Mouse (Mus musculus) stomach, postnatal 0 days (tissue): ENCODE measurements around the gene Gm9958.

Source experiments
- CTCF ChIP-seq: IDR thresholded peaks from 2 replicates; pipeline ENCODE4 v1.5.1; 2016; ENCODE audit warnings: antibody characterized with exemption, low read depth, mild to moderate bottlenecking, moderate library complexity
- EP300 ChIP-seq: optimal IDR thresholded peaks from 2 replicates; pipeline ENCODE3; 2016; ENCODE audit warnings: antibody characterized with exemption

DNA sequence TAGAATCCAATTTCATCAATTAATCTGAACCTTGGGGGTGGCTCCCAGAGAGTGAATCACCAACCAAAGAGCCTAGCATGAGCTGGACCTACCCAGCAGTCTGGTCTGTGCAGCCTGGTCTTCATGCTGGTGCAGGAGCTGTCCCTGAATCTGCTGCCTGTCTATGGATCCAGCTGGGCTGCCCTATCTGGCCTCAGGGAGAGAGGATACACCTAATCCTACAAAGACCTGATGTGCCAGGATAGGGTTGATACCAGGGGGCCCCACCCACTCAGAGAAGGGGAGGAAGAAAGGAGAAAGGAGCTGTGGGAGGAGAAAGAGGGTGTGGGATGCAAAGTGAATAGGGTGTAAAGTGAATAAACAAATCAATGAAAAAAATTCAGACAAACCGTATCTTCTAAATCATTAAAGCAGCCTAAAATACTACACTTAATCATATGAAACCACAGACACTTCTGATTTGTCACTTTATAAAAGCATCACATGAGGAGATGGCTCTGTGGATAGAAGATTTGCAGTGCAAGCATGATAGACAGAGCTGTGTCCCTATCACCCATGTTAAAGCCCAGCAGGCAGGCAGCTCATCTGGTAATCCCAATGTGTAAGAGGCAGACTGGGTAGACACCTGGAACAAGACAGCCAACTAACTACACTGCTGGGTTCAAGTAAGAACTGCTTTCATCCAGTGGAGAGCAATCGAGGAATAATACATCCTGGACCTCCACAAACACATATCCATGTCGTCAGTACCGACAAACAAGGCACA, 13.3 kb upstream of the Gm9958 start:
- no peak for TF ChIP-seq EP300
- no peak for TF ChIP-seq CTCF
